Mouse (Mus musculus) heart, postnatal 0 days (tissue): ENCODE results near the gene Ugt1a8. TPM values are rescaled to one million over a fixed set of nuclear protein-coding genes. Genes with fewer than 3 reads are reported as not detected.

Experiments
- ATAC-seq: fragments of 200-750 bp; cut with Nextera tagmentation; 2 replicates; pipeline ENCODE4 v1.8.0; 2017; ENCODE audit warnings: low read depth, moderate number of reproducible peaks, moderate library complexity; ENCODE audit not compliant: insufficient read depth
- DNase-seq: peaks from one replicate; pipeline ENCODE4 v3.0.0-alpha.2; 2016; ENCODE audit warnings: low spot score
- H3K27ac ChIP-seq: fragments of 300-500 bp; sonication (generic); 2 replicates; pipeline ENCODE4 v1.5.1; 2014; ENCODE audit warnings: low read depth, mild to moderate bottlenecking
- H3K27me3 ChIP-seq: fragments of 300-500 bp; sonication (generic); 2 replicates; pipeline ENCODE4 v1.6.1; 2014; ENCODE audit warnings: low read length, mixed read lengths; ENCODE audit not compliant: control insufficient read depth, insufficient read depth
- H3K36me3 ChIP-seq: fragments of 300-500 bp; sonication (generic); replicated peaks from 2 replicates; pipeline ENCODE4 v1.6.1; 2014; ENCODE audit warnings: low read length, mixed read lengths; ENCODE audit not compliant: control insufficient read depth, insufficient read depth
- H3K4me1 ChIP-seq: fragments of 300-500 bp; sonication (generic); 2 replicates; pipeline ENCODE4 v1.6.1; 2014; ENCODE audit warnings: antibody characterized with exemption; ENCODE audit not compliant: control insufficient read depth, insufficient read depth
- H3K4me2 ChIP-seq: fragments of 300-500 bp; sonication (generic); 2 replicates; pipeline ENCODE4 v1.6.1; 2014; ENCODE audit warnings: low read depth, mild to moderate bottlenecking, low read length, moderate library complexity
- H3K4me3 ChIP-seq: fragments of 300-500 bp; sonication (generic); 2 replicates; pipeline ENCODE4 v1.5.1; 2014; ENCODE audit warnings: low read depth, low read length
- H3K9ac ChIP-seq: fragments of 300-500 bp; sonication (generic); replicated peaks from 2 replicates; pipeline ENCODE4 v1.6.1; 2014; ENCODE audit warnings: low read depth, low read length, mixed read lengths
- H3K9me3 ChIP-seq: fragments of 300-500 bp; sonication (generic); replicated peaks from 2 replicates; pipeline ENCODE4 v1.6.1; 2016; ENCODE audit warnings: low read length; ENCODE audit not compliant: control insufficient read depth
- CTCF ChIP-seq: IDR thresholded peaks from 2 replicates; pipeline ENCODE4 v1.5.1; 2016; ENCODE audit warnings: antibody characterized with exemption, control low read depth, low read depth
- EP300 ChIP-seq: IDR thresholded peaks from 2 replicates; pipeline ENCODE4 v1.6.1; 2016; ENCODE audit warnings: antibody characterized with exemption, low read depth
- WGBS: fragments of 180-500 bp; shearing (Covaris S2); extraction: QIAGEN DNeasy Blood & Tissue Kit; methylation state at CpG from one replicate; pipeline ENCODE4 v1.1.7; 2014; 5-methylcytosine and 5-hydroxymethylcytosine counted together
- polyA plus RNA-seq: library from polyadenylated mRNA; unstranded; fragments of >200 nt; fragmentation: Nextera tagmentation; extraction: Ambion mirVana; gene quantifications from 2 replicates; pipeline ENCODE4 v1.2.1, GENCODE M21; 2015
- total RNA-seq: library from RNA; depleted of rRNA; stranded (reverse); fragments of >200 nt; gene quantifications from 2 replicates; pipeline ENCODE4 v1.2.3, GENCODE M21; 2014; ENCODE audit warnings: low replicate concordance; rRNA removed

The Ugt1a8 gene
- total and polyA plus RNA-seq, 2 experiments from 2014 or later, result not detected

DNA sequence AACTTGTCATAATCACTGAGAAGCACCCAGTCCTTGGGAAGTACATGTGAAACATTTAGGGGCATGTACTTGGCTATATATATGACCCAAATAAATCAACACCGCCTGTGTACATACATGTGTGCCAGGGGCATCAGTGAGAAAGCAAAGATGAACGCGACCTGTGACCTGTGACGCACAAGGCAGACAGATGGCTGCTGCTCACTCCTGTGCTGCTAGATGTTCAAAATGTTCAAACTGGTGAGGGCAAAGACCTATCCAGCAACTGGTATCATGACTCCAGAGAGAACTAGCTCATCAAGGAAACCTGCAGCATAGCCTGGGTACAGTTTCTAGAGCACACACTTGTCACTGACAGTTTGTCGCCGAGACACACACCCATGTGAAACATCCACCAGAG lies 179.9 kb downstream of the Ugt1a8 start:
- TF ChIP-seq EP300 (no peak), CTCF (no peak)
- H3K4me1 ChIP-seq, result 0 out of 2 replicates have a peak, but pooled peaks cover 1% of the 10 kb centered on the region
- no peak overlapping the region for H3K4me2 ChIP-seq
- H3K27ac ChIP-seq, result no peak overlapping the region
- peaks cover 88% of the 10 kb centered on the region for H3K36me3 ChIP-seq
- no peak for ATAC-seq
- no peak for DNase-seq
- WGBS, result 93% methylated on average over 6 of the region's 6 CpGs
- no peaks in the 10 kb centered on the region for H3K9me3 ChIP-seq
- no peaks in the 10 kb centered on the region for H3K27me3 ChIP-seq
- H3K4me3 ChIP-seq, result no peak overlapping the region
- no peak overlapping the region for H3K9ac ChIP-seq

DNA sequence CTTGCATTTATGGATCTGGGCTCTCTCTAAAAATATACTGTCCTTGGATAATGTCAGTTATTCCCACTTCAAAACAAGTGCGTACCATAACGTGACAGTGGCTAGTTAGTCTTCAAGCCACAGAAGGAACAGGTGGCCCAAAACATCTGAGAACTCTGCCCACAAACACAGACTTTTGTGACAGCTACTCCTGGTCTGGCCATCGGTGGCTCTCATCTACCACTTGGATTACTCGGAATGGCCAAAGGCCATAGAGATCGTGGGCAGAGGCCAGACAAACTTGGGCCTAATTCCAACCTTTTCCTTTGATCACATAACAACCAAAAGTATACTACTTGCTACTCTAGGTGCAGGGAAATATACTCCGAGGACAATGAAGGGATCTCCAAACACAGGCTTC lies 180.5 kb downstream of the Ugt1a8 start:
- H3K4me3 ChIP-seq, result no peak overlapping the region
- H3K27me3 ChIP-seq, result no peaks in the 10 kb centered on the region
- no peaks in the 10 kb centered on the region for H3K4me1 ChIP-seq
- no peak for DNase-seq
- H3K9me3 ChIP-seq, result no peaks in the 10 kb centered on the region
- peaks cover 88% of the 10 kb centered on the region for H3K36me3 ChIP-seq
- 80% methylated on average over 6 of the region's 6 CpGs for WGBS
- H3K27ac ChIP-seq, result no peak overlapping the region
- ATAC-seq, result no peak
- H3K4me2 ChIP-seq, result no peak overlapping the region
- TF ChIP-seq EP300 (no peak), CTCF (no peak)
- H3K9ac ChIP-seq, result no peak overlapping the region

Other genes with a start within 250 kb of the Ugt1a8 start
- 37.3 and 40.5 TPM in 2 replicates for gene Dgkd, start 234.5 kb upstream of the Ugt1a8 start, total RNA-seq
- gene Dgkd, start 234.5 kb upstream of the Ugt1a8 start, polyA plus RNA-seq, result 12.4 and 14.1 TPM in 2 replicates
- 27.4 and 33.5 TPM in 2 replicates for gene Usp40, start 79.3 kb upstream of the Ugt1a8 start, total RNA-seq
- gene Usp40, start 79.3 kb upstream of the Ugt1a8 start, polyA plus RNA-seq, result 15.7 and 18.6 TPM in 2 replicates
- gene Ugt1a10, start 32.4 kb upstream of the Ugt1a8 start, total RNA-seq, result not detected in 2 replicates
- gene Ugt1a10, start 32.4 kb upstream of the Ugt1a8 start, polyA plus RNA-seq, result not detected in 2 replicates
- not detected in 2 replicates for gene Ugt1a9, start 17.0 kb upstream of the Ugt1a8 start, total RNA-seq
- not detected in 2 replicates for gene Ugt1a9, start 17.0 kb upstream of the Ugt1a8 start, polyA plus RNA-seq
- gene Ugt1a7c, start 7.2 kb downstream of the Ugt1a8 start, total RNA-seq, result 0.73 and 0.99 TPM in 2 replicates
- 1.8 and 1.9 TPM in 2 replicates for gene Ugt1a7c, start 7.2 kb downstream of the Ugt1a8 start, polyA plus RNA-seq
- gene Ugt1a6b, start 15.4 kb downstream of the Ugt1a8 start, total RNA-seq, result 0.19 and 0.27 TPM in 2 replicates
- gene Ugt1a6b, start 15.4 kb downstream of the Ugt1a8 start, polyA plus RNA-seq, result 0.14 TPM in 1 of 2 replicates, not detected in the other
- gene Ugt1a6a, start 47.0 kb downstream of the Ugt1a8 start, total RNA-seq, result 1.9 and 2.2 TPM in 2 replicates
- gene Ugt1a6a, start 47.0 kb downstream of the Ugt1a8 start, polyA plus RNA-seq, result 0.66 and 1.0 TPM in 2 replicates
- gene Ugt1a5, start 78.2 kb downstream of the Ugt1a8 start, total RNA-seq, result not detected in 2 replicates
- not detected in 2 replicates for gene Ugt1a5, start 78.2 kb downstream of the Ugt1a8 start, polyA plus RNA-seq
- not detected in 2 replicates for gene Ugt1a2, start 112.8 kb downstream of the Ugt1a8 start, total RNA-seq
- gene Ugt1a2, start 112.8 kb downstream of the Ugt1a8 start, polyA plus RNA-seq, result not detected in 2 replicates
- 0.46 and 3.8 TPM in 2 replicates for gene Dnajb3, start 118.0 kb downstream of the Ugt1a8 start, total RNA-seq
- 2.7 and 3.2 TPM in 2 replicates for gene Dnajb3, start 118.0 kb downstream of the Ugt1a8 start, polyA plus RNA-seq
- not detected in 2 replicates for gene Ugt1a1, start 124.1 kb downstream of the Ugt1a8 start, total RNA-seq
- gene Ugt1a1, start 124.1 kb downstream of the Ugt1a8 start, polyA plus RNA-seq, result 0.07 TPM in 1 of 2 replicates, not detected in the other
- not detected in 2 replicates for gene Mroh2a, start 139.2 kb downstream of the Ugt1a8 start, total RNA-seq
- gene Mroh2a, start 139.2 kb downstream of the Ugt1a8 start, polyA plus RNA-seq, result 0.08 and 0.23 TPM in 2 replicates
- 95.2 and 97.3 TPM in 2 replicates for gene Hjurp, start 189.8 kb downstream of the Ugt1a8 start, total RNA-seq
- 28.0 and 29.3 TPM in 2 replicates for gene Hjurp, start 189.8 kb downstream of the Ugt1a8 start, polyA plus RNA-seq
- not detected in 2 replicates for gene Trpm8, start 189.8 kb downstream of the Ugt1a8 start, total RNA-seq
- not detected in 2 replicates for gene Trpm8, start 189.8 kb downstream of the Ugt1a8 start, polyA plus RNA-seq